Mouse (Mus musculus) spleen, adult 2 months (tissue): ENCODE data around the gene Slc25a28. TPM values are rescaled to one million over a fixed set of nuclear protein-coding genes. Genes with fewer than 3 reads are reported as not detected.

Experiments used
- DNase-seq, 2 experiments: peaks; one replicate each; pipeline versions ENCODE4 v3.0.0 to v3.0.0-alpha.2; 2012 to 2021; ENCODE audit warnings: low spot score in 2 of 2, low read depth in 1 of 2
- H3K27ac ChIP-seq: fragments of 200-500 bp; 2 replicates; pipeline ENCODE4 v1.5.1; 2012; ENCODE audit warnings: low read length, inconsistent platforms; ENCODE audit not compliant: insufficient read depth
- H3K27me3 ChIP-seq: fragments of 200-500 bp; 2 replicates; pipeline ENCODE4 v1.6.1; 2012; ENCODE audit warnings: mild to moderate bottlenecking, moderate library complexity, low read length, inconsistent platforms; ENCODE audit not compliant: control insufficient read depth, insufficient read depth
- H3K36me3 ChIP-seq: fragments of 200-500 bp; 2 replicates; pipeline ENCODE4 v1.6.1; 2012; ENCODE audit warnings: mild to moderate bottlenecking, low read length, inconsistent platforms; ENCODE audit not compliant: control insufficient read depth, insufficient read depth
- H3K4me1 ChIP-seq: fragments of 200-500 bp; 2 replicates; pipeline ENCODE4 v1.6.1; 2011; ENCODE audit warnings: inconsistent platforms; ENCODE audit not compliant: control insufficient read depth, insufficient read depth, insufficient read length
- H3K4me3 ChIP-seq: fragments of 200-500 bp; 2 replicates; pipeline ENCODE4 v1.5.1; 2011; ENCODE audit warnings: mild to moderate bottlenecking, inconsistent platforms; ENCODE audit not compliant: insufficient read depth, insufficient read length; ENCODE audit errors: extremely low read depth
- CTCF ChIP-seq: fragments of 200-500 bp; IDR thresholded peaks from 2 replicates; pipeline ENCODE4 v1.5.1; 2011; ENCODE audit warnings: mild to moderate bottlenecking, inconsistent platforms; ENCODE audit not compliant: insufficient read depth, insufficient read length, insufficient replicate concordance; ENCODE audit errors: extremely low read depth
- POLR2A ChIP-seq: fragments of 200-500 bp; IDR thresholded peaks from 2 replicates; pipeline ENCODE4 v1.6.1; 2011; ENCODE audit warnings: low read depth, low read length, inconsistent platforms
- WGBS: fragments of 180-500 bp; shearing (Covaris S2); methylation state at CpG from one replicate; pipeline ENCODE4 v1.1.7; 2018; 5-methylcytosine and 5-hydroxymethylcytosine counted together
- polyA plus RNA-seq: library from polyadenylated mRNA; depleted of rRNA; stranded (reverse); fragments of >200 nt; gene quantifications from 2 replicates; pipeline ENCODE4 v1.2.3, GENCODE M21; 2012

Gene Slc25a28
- polyA plus RNA-seq, 1 experiment = 56.4 TPM

GRCm38 (mm10) chr19:43711159-43711916 lies 36.7 kb upstream of the Slc25a28 start:
- Histone ChIP-seq H3K27ac (peak overlapping the region; percentile 97), H3K4me3 (peak overlapping the region; percentile 39; the same call in 1 of the 2 replicates), H3K4me1 (peaks cover 8% of the 10 kb centered on the region; the same call in 1 of the 2 replicates), H3K36me3 (no peaks in the 10 kb centered on the region; the same call in 1 of the 2 replicates), H3K27me3 (no peaks in the 10 kb centered on the region)
- peak; percentile 29 to 54 for DNase-seq
- TF ChIP-seq CTCF (no peak), POLR2A (no peak)
- 22% methylated on average over 21 of the region's 22 CpGs for WGBS

GRCm38 (mm10) chr19:43709317-43709716 lies 34.6 kb upstream of the Slc25a28 start:
- Histone ChIP-seq H3K27ac (peak overlapping the region; percentile 9; the same call in 1 of the 2 replicates), H3K27me3 (no peaks in the 10 kb centered on the region), H3K4me3 (no peak overlapping the region), H3K4me1 (peaks cover 8% of the 10 kb centered on the region; the same call in 1 of the 2 replicates), H3K36me3 (peaks cover 1% of the 10 kb centered on the region)
- no peak for DNase-seq
- WGBS = 94% methylated on average over 8 of the region's 8 CpGs
- TF ChIP-seq POLR2A (no peak), CTCF (no peak)

DNA sequence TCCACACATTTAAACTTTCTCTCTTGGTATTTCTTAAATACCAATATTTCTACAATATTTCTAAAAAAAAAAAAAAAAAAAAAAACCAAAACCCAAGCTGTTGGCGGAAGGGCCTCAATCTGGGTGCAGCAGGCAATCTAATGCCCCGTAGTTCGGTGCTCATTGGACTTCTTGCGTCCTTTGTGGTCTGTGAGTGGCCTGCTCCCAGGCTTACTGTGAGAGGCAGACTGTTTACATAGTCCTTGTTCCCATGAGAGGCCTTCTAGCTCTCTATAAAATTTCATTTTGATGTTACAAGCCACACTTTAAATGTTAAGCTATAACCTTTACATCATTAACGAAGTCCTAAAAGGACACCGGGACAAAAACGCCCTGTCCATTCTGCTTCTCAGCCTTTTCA lies 33.5 kb upstream of the Slc25a28 start:
- Histone ChIP-seq H3K36me3 (peaks cover 2% of the 10 kb centered on the region), H3K27me3 (no peaks in the 10 kb centered on the region), H3K4me1 (peaks cover 8% of the 10 kb centered on the region; the same call in 1 of the 2 replicates), H3K4me3 (no peak overlapping the region), H3K27ac (no peak overlapping the region)
- DNase-seq = no peak
- TF ChIP-seq POLR2A = no peak
- no peak for TF ChIP-seq CTCF
- WGBS = 95% methylated on average over 7 of the region's 7 CpGs

GRCm38 (mm10) chr19:43704787-43705497 lies 30.3 kb upstream of the Slc25a28 start:
- Histone ChIP-seq H3K4me1 (peaks cover under 1% of the 10 kb centered on the region; the same call in 1 of the 2 replicates), H3K27me3 (no peaks in the 10 kb centered on the region), H3K36me3 (peaks cover 2% of the 10 kb centered on the region), H3K27ac (no peak overlapping the region), H3K4me3 (no peak overlapping the region)
- no peak for DNase-seq
- TF ChIP-seq POLR2A = no peak
- no peak for TF ChIP-seq CTCF
- WGBS = 95% methylated on average over 17 of the region's 17 CpGs

DNA sequence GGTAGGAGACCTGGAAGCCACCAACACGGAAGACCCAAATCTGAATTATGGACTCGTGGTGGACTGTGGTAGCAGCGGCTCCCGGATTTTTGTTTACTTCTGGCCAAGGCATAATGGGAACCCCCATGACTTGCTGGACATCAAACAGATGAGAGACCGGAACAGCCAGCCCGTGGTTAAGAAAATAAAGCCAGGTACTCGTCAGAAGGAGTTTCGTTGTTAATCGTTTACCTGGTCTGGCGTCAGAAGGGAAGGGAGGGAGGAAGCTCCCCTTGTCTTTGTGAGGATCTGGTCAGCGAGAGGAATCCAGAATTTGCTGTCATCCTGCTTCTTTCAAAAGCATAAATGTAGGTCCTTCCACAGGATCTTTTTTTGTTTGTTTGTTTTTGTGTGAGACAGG lies 29.5 kb upstream of the Slc25a28 start:
- TF ChIP-seq POLR2A = no peak
- TF ChIP-seq CTCF = no peak
- no peak for DNase-seq
- H3K4me1 ChIP-seq = no peaks in the 10 kb centered on the region
- no peak overlapping the region for H3K4me3 ChIP-seq
- 93% methylated on average over 11 of the region's 11 CpGs for WGBS
- H3K36me3 ChIP-seq = peaks cover 2% of the 10 kb centered on the region
- H3K27me3 ChIP-seq = no peaks in the 10 kb centered on the region
- no peak overlapping the region for H3K27ac ChIP-seq

DNA sequence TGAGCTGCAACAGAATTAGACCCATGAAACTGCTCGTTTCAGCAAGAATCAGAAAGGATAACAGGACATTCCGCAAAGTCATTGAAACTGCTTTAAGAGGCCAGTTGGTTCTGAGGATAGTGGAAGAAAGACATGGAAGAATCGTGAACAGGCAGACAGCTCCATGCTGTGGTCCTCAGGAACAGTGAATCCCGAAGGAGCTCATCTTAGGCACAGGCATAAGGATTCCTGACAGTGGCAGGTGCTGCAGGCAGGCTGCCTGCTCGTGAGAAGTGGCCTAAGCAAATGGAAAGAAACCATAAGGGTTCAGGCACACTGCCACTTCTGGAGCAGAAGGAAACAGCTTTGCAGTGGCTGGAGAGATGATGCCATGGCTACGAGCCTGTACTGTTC lies 25.1 kb upstream of the Slc25a28 start:
- WGBS = 90% methylated on average over 6 of the region's 6 CpGs
- Histone ChIP-seq H3K27ac (no peak overlapping the region), H3K4me3 (no peak overlapping the region), H3K4me1 (no peaks in the 10 kb centered on the region), H3K27me3 (no peaks in the 10 kb centered on the region), H3K36me3 (0 out of 2 replicates have a peak, but pooled peaks cover 1% of the 10 kb centered on the region)
- TF ChIP-seq CTCF (no peak), POLR2A (no peak)
- no peak for DNase-seq
